Mouse (Mus musculus): ENCODE data around the gene Nutf2-ps1.

Nutf2-ps1 gene

GRCm38 (mm10) chr19:53568553-53568952 lies 20.3 kb downstream of the Nutf2-ps1 start:
- no peak for DNase-seq (ENCODE audit: low spot score)

- no peak for DNase-seq (ENCODE audit: low spot score)
Measured at GRCm38 (mm10) chr19:53567864-53568263, 21.0 kb downstream of the Nutf2-ps1 start.

- no peak for DNase-seq (ENCODE audit: low spot score)
Measured at GRCm38 (mm10) chr19:53565565-53566277, 23.1 kb downstream of the Nutf2-ps1 start.

GRCm38 (mm10) chr19:53564174-53564573 lies 24.7 kb downstream of the Nutf2-ps1 start:
- no peak for DNase-seq (ENCODE audit: low spot score)

- no peak for DNase-seq (ENCODE audit: low spot score)
Measured at GRCm38 (mm10) chr19:53560436-53560835, 28.4 kb downstream of the Nutf2-ps1 start.

GRCm38 (mm10) chr19:53557267-53557936 lies 31.5 kb downstream of the Nutf2-ps1 start:
- DNase-seq (ENCODE audit: low spot score), result no peak

- no peak for DNase-seq (ENCODE audit: low spot score)
Measured at GRCm38 (mm10) chr19:53556841-53557240, 32.0 kb downstream of the Nutf2-ps1 start.

GRCm38 (mm10) chr19:53554981-53555616 lies 33.8 kb downstream of the Nutf2-ps1 start:
- DNase-seq (ENCODE audit: low spot score), result no peak

GRCm38 (mm10) chr19:53554402-53554801 lies 34.5 kb downstream of the Nutf2-ps1 start:
- no peak for DNase-seq (ENCODE audit: low spot score)

- peak; percentile 72 for DNase-seq (ENCODE audit: low spot score)
Measured at GRCm38 (mm10) chr19:53552795-53553194, 36.1 kb downstream of the Nutf2-ps1 start.

GRCm38 (mm10) chr19:53552216-53552786 lies 36.6 kb downstream of the Nutf2-ps1 start:
- DNase-seq (ENCODE audit: low spot score), result no peak

GRCm38 (mm10) chr19:53550972-53551371 lies 37.9 kb downstream of the Nutf2-ps1 start:
- DNase-seq (ENCODE audit: low spot score), result no peak

GRCm38 (mm10) chr19:53547597-53547996 lies 41.3 kb downstream of the Nutf2-ps1 start:
- DNase-seq (ENCODE audit: low spot score), result no peak

- no peak for DNase-seq (ENCODE audit: low spot score)
Measured at GRCm38 (mm10) chr19:53544923-53545561, 43.8 kb downstream of the Nutf2-ps1 start.

- peak; percentile 73 for DNase-seq (ENCODE audit: low spot score)
Measured at GRCm38 (mm10) chr19:53543602-53544001, 45.3 kb downstream of the Nutf2-ps1 start.

GRCm38 (mm10) chr19:53539296-53539695 lies 49.6 kb downstream of the Nutf2-ps1 start:
- DNase-seq (ENCODE audit: low spot score), result no peak

- no peak for DNase-seq (ENCODE audit: low spot score)
Measured at GRCm38 (mm10) chr19:53538796-53539195, 50.1 kb downstream of the Nutf2-ps1 start.

All from MN1 (cell line).